Mouse (Mus musculus) frontal cortex, postnatal 14 days (tissue): ENCODE results near the gene Adamts2.

ENCODE experiments used
- DNase-seq, 2 experiments: peaks; one replicate each; pipeline ENCODE4 v3.0.0; 2022; ENCODE audit warnings: low spot score in 2 of 2

Adamts2 gene

GRCm38 (mm10) chr11:50623806-50624205, 21.9 kb downstream of the Adamts2 start:
- no peak for DNase-seq

- no peak for DNase-seq
Measured at GRCm38 (mm10) chr11:50624239-50624638, 22.4 kb downstream of the Adamts2 start.

GRCm38 (mm10) chr11:50624720-50625119, 22.8 kb downstream of the Adamts2 start:
- no peak for DNase-seq

GRCm38 (mm10) chr11:50628915-50629314, 27.0 kb downstream of the Adamts2 start:
- DNase-seq: no peak

GRCm38 (mm10) chr11:50630462-50630861, 28.6 kb downstream of the Adamts2 start:
- no peak for DNase-seq

GRCm38 (mm10) chr11:50632270-50632669, 30.4 kb downstream of the Adamts2 start:
- peak in 1 of 2 experiments; percentile 13 for DNase-seq

- DNase-seq: no peak
Measured at GRCm38 (mm10) chr11:50635051-50635590, 33.2 kb downstream of the Adamts2 start.

- no peak for DNase-seq
Measured at GRCm38 (mm10) chr11:50637026-50637425, 35.1 kb downstream of the Adamts2 start.

GRCm38 (mm10) chr11:50638197-50638867, 36.4 kb downstream of the Adamts2 start:
- no peak for DNase-seq

- no peak for DNase-seq
Measured at GRCm38 (mm10) chr11:50638868-50639220, 37.0 kb downstream of the Adamts2 start.

- DNase-seq: no peak
Measured at GRCm38 (mm10) chr11:50642583-50642982, 40.7 kb downstream of the Adamts2 start.

GRCm38 (mm10) chr11:50646148-50646547, 44.3 kb downstream of the Adamts2 start:
- no peak for DNase-seq

- no peak for DNase-seq
Measured at GRCm38 (mm10) chr11:50648143-50648807, 46.4 kb downstream of the Adamts2 start.

GRCm38 (mm10) chr11:50650037-50650436, 48.2 kb downstream of the Adamts2 start:
- DNase-seq: no peak

GRCm38 (mm10) chr11:50653746-50654431, 52.0 kb downstream of the Adamts2 start:
- DNase-seq: no peak

- no peak for DNase-seq
Measured at GRCm38 (mm10) chr11:50658826-50659225, 56.9 kb downstream of the Adamts2 start.

GRCm38 (mm10) chr11:50662176-50662575, 60.3 kb downstream of the Adamts2 start:
- no peak for DNase-seq

- no peak for DNase-seq
Measured at GRCm38 (mm10) chr11:50664826-50665225, 62.9 kb downstream of the Adamts2 start.

- no peak for DNase-seq
Measured at GRCm38 (mm10) chr11:50669542-50670362, 67.9 kb downstream of the Adamts2 start.

- no peak for DNase-seq
Measured at GRCm38 (mm10) chr11:50670363-50670725, 68.5 kb downstream of the Adamts2 start.

GRCm38 (mm10) chr11:50670881-50671280, 69.0 kb downstream of the Adamts2 start:
- no peak for DNase-seq

- DNase-seq: no peak
Measured at GRCm38 (mm10) chr11:50671376-50671775, 69.5 kb downstream of the Adamts2 start.
